Mouse (Mus musculus) midbrain, embryonic 13.5 days (tissue): ENCODE data around the gene Duox2. TPM values are rescaled to one million over a fixed set of nuclear protein-coding genes. Genes with fewer than 3 reads are reported as not detected.

Experiments
- ATAC-seq: fragments of 200-750 bp; cut with Nextera tagmentation; 2 replicates; pipeline ENCODE4 v1.8.0; 2017; ENCODE audit warnings: mild to moderate bottlenecking, moderate TSS enrichment, moderate library complexity
- H3K27ac ChIP-seq: fragments of 300-500 bp; sonication (generic); 2 replicates; pipeline ENCODE4 v1.5.1; 2015; ENCODE audit warnings: inconsistent platforms, mild to moderate bottlenecking, moderate library complexity
- H3K27me3 ChIP-seq: fragments of 300-500 bp; sonication (generic); 2 replicates; pipeline ENCODE4 v1.6.1; 2015; ENCODE audit warnings: mild to moderate bottlenecking, inconsistent platforms
- H3K36me3 ChIP-seq: fragments of 300-500 bp; sonication (generic); 2 replicates; pipeline ENCODE4 v1.6.1; 2015; ENCODE audit warnings: mild to moderate bottlenecking, inconsistent platforms
- H3K4me1 ChIP-seq: fragments of 300-500 bp; sonication (generic); replicated peaks from 2 replicates; pipeline ENCODE4 v1.6.1; 2015; ENCODE audit warnings: inconsistent platforms
- H3K4me2 ChIP-seq: fragments of 300-500 bp; sonication (generic); replicated peaks from 2 replicates; pipeline ENCODE4 v1.6.1; 2015; ENCODE audit warnings: moderate library complexity, mild to moderate bottlenecking, inconsistent platforms
- H3K4me3 ChIP-seq: fragments of 300-500 bp; sonication (generic); replicated peaks from 2 replicates; pipeline ENCODE4 v1.5.1; 2015; ENCODE audit warnings: mild to moderate bottlenecking, inconsistent platforms
- H3K9ac ChIP-seq: fragments of 300-500 bp; sonication (generic); replicated peaks from 2 replicates; pipeline ENCODE4 v1.6.1; 2015; ENCODE audit warnings: mild to moderate bottlenecking, inconsistent platforms
- H3K9me3 ChIP-seq: fragments of 300-500 bp; sonication (generic); 2 replicates; pipeline ENCODE4 v1.6.1; 2016; ENCODE audit warnings: mild to moderate bottlenecking, inconsistent platforms
- WGBS: fragments of 180-500 bp; shearing (Covaris S2); methylation state at CpG from one replicate; pipeline ENCODE4 v1.1.7; 2015; 5-methylcytosine and 5-hydroxymethylcytosine counted together
- polyA plus RNA-seq: library from polyadenylated mRNA; unstranded; fragments of >200 nt; fragmentation: Nextera tagmentation; extraction: Ambion mirVana; gene quantifications from 2 replicates; pipeline ENCODE4 v1.2.1, GENCODE M21; 2015

Duox2 gene
- polyA plus RNA-seq, 1 experiment from 2014 or later = 0.04 TPM

GRCm38 (mm10) chr2:122315372-122315771, 17.1 kb upstream of the Duox2 start, which contains the start of gene Duox1:
Duox1 (plus strand) TSS chr2:122315672.
- Histone ChIP-seq H3K4me3 (no peak within 1 kb of the TSS), H3K4me2 (no peak within 1 kb of the TSS), H3K4me1 (peaks cover 21% of the 10 kb centered on the region), H3K9ac (no peak within 1 kb of the TSS), H3K9me3 (no peaks in the 10 kb centered on the region), H3K36me3 (no peaks in the 10 kb centered on the region), H3K27me3 (peaks cover 34% of the 10 kb centered on the region), H3K27ac (no peak within 1 kb of the TSS)
- ATAC-seq = no peak
- 91% methylated on average over 7 of the region's 7 CpGs for whole genome bisulfite sequencing

DNA sequence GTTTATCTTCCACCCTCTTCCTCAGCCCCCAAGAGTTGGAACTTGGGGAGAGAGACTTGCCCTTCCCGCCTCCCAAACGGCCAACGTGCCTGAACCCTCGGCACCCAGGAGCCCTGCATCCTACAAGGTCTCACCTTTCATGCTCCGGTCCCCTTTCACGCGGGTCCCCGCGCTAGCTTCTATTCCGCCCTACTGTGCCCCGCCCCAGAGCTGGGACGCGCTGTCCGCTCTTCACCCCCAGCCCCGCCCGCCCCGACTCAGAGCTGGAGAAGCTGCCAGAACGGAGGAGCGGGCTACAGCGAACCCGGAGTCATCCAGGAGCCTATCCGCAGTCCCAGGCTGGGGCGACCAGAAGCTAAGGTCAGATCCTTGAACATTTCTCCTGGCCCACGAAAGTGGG, 15.3 kb upstream of the Duox2 start, which contains the start of gene Duoxa1:
Gene Duoxa1 (minus strand): TSS at position 195 of the 400 bp plus-strand sequence.
- 2% methylated on average over 24 of the region's 24 CpGs for WGBS
- peak; percentile 25; the same call in 1 of the 2 replicates for ATAC-seq

GRCm38 (mm10) chr2:122312722-122313417, 14.6 kb upstream of the Duox2 start:
- peak; percentile 58; the same call in 1 of the 2 replicates for ATAC-seq
- WGBS = 4% methylated on average over 27 of the region's 27 CpGs
- H3K4me1 ChIP-seq = peaks cover 21% of the 10 kb centered on the region
- H3K27ac ChIP-seq = no peak overlapping the region
- H3K9me3 ChIP-seq = no peaks in the 10 kb centered on the region
- H3K27me3 ChIP-seq = peaks cover 44% of the 10 kb centered on the region
- no peaks in the 10 kb centered on the region for H3K36me3 ChIP-seq
- peak overlapping the region; percentile 43 for H3K4me2 ChIP-seq
- H3K9ac ChIP-seq = no peak overlapping the region
- peak overlapping the region; percentile 19 for H3K4me3 ChIP-seq

More for the DNA sequence above, 15.3 kb upstream of the Duox2 start, which contains the start of gene Duoxa1:
- H3K9ac ChIP-seq = no peak within 1 kb of the TSS
- H3K27me3 ChIP-seq = peaks cover 40% of the 10 kb centered on the region
- peak within 1 kb of the TSS; percentile 19 for H3K4me3 ChIP-seq
- H3K4me1 ChIP-seq = peaks cover 21% of the 10 kb centered on the region
- no peak within 1 kb of the TSS for H3K27ac ChIP-seq
- H3K4me2 ChIP-seq = peak within 1 kb of the TSS; percentile 43
- H3K9me3 ChIP-seq = no peaks in the 10 kb centered on the region
- no peaks in the 10 kb centered on the region for H3K36me3 ChIP-seq

DNA sequence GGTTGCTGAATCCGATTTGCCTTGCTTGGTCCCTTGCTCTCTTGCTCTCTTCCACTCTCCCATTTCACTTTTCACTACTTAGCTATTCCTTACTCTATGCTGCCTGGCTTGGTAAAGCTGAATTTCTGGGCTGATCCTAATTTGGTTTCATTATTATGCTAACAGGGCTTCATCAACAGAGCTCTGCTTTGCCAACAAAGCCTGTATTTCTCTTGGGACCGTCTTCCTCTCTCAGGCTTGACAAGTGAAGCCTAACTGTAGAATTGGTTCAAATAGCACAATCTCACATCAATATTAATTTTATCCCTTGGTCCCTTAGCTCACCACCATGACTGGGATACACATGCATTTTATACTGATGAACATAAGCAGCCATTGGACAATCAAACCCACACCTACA, 13.3 kb upstream of the Duox2 start:
- H3K27ac ChIP-seq = no peak overlapping the region
- peaks cover 21% of the 10 kb centered on the region for H3K4me1 ChIP-seq
- H3K9me3 ChIP-seq = no peaks in the 10 kb centered on the region
- no peak overlapping the region for H3K4me3 ChIP-seq
- H3K9ac ChIP-seq = no peak overlapping the region
- 29% methylated on average over 2 of the region's 2 CpGs for WGBS
- no peaks in the 10 kb centered on the region for H3K36me3 ChIP-seq
- H3K4me2 ChIP-seq = no peak overlapping the region
- H3K27me3 ChIP-seq = peaks cover 50% of the 10 kb centered on the region
- peak; percentile 49; the same call in 1 of the 2 replicates for ATAC-seq

- H3K27ac ChIP-seq = no peak overlapping the region
- H3K4me3 ChIP-seq = no peak overlapping the region
- H3K9ac ChIP-seq = no peak overlapping the region
- no peaks in the 10 kb centered on the region for H3K9me3 ChIP-seq
- no peaks in the 10 kb centered on the region for H3K36me3 ChIP-seq
- WGBS = 39% methylated on average over 3 of the region's 3 CpGs
- peaks cover 21% of the 10 kb centered on the region for H3K4me1 ChIP-seq
- no peak for ATAC-seq
- H3K27me3 ChIP-seq = peaks cover 64% of the 10 kb centered on the region
- H3K4me2 ChIP-seq = no peak overlapping the region
Observed at GRCm38 (mm10) chr2:122309647-122310046, 11.4 kb upstream of the Duox2 start.

DNA sequence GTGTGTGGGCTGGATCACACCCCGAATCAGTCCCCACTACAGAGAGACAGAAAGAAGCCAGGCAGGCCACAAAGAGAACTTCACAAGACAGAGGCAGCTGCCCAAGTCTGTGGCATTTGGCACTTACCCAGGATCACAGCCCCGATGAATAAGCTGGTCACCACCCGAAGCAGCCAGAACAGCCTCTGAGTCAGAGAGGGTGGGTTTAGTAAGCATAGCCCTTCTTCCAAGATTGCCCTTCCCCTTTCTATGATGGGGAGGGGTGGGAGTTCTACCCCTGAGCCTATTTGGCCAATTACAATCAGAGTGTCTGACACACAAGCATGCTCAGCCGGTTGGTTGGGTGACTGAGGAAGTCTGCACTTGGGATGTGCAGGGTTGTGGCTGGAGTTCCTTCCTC, 7.9 kb upstream of the Duox2 start:
- no peaks in the 10 kb centered on the region for H3K9me3 ChIP-seq
- peaks cover 75% of the 10 kb centered on the region for H3K27me3 ChIP-seq
- ATAC-seq = no peak
- WGBS = 79% methylated on average over 4 of the region's 4 CpGs
- no peaks in the 10 kb centered on the region for H3K36me3 ChIP-seq
- H3K4me1 ChIP-seq = peaks cover 11% of the 10 kb centered on the region
- no peak overlapping the region for H3K4me3 ChIP-seq
- H3K4me2 ChIP-seq = no peak overlapping the region
- no peak overlapping the region for H3K9ac ChIP-seq
- no peak overlapping the region for H3K27ac ChIP-seq

- no peak overlapping the region for H3K4me3 ChIP-seq
- 87% methylated on average over 16 of the region's 16 CpGs for WGBS
- H3K9me3 ChIP-seq = no peaks in the 10 kb centered on the region
- peaks cover 84% of the 10 kb centered on the region for H3K27me3 ChIP-seq
- peaks cover 18% of the 10 kb centered on the region for H3K4me1 ChIP-seq
- ATAC-seq = no peak
- no peak overlapping the region for H3K27ac ChIP-seq
- H3K36me3 ChIP-seq = no peaks in the 10 kb centered on the region
- H3K9ac ChIP-seq = no peak overlapping the region
- H3K4me2 ChIP-seq = no peak overlapping the region
Observed at GRCm38 (mm10) chr2:122305097-122305892, 7.0 kb upstream of the Duox2 start.

DNA sequence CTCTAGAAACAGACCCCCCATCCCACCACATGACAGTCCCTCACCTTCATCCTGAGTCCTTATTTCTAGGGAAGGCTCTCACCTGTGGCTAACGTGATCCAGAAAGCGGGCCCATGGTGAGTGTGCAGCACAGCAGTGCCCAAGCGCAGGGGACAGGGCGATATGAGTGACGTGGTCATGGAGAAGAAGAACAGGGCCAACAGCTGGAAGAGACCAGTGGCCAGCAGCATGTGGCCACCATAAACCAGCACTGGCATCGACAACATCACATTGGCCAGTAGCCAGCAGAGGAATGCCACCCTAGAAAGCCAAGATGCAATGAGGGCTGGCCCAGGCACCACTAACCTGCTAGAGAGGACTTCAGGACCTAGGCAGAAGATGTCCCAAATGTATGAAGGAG, 6.3 kb upstream of the Duox2 start:
- peaks cover 91% of the 10 kb centered on the region for H3K27me3 ChIP-seq
- H3K36me3 ChIP-seq = no peaks in the 10 kb centered on the region
- no peak overlapping the region for H3K9ac ChIP-seq
- H3K4me3 ChIP-seq = no peak overlapping the region
- WGBS = 94% methylated on average over 6 of the region's 6 CpGs
- no peak overlapping the region for H3K27ac ChIP-seq
- no peak for ATAC-seq
- H3K4me1 ChIP-seq = peaks cover 18% of the 10 kb centered on the region
- no peak overlapping the region for H3K4me2 ChIP-seq
- no peaks in the 10 kb centered on the region for H3K9me3 ChIP-seq

DNA sequence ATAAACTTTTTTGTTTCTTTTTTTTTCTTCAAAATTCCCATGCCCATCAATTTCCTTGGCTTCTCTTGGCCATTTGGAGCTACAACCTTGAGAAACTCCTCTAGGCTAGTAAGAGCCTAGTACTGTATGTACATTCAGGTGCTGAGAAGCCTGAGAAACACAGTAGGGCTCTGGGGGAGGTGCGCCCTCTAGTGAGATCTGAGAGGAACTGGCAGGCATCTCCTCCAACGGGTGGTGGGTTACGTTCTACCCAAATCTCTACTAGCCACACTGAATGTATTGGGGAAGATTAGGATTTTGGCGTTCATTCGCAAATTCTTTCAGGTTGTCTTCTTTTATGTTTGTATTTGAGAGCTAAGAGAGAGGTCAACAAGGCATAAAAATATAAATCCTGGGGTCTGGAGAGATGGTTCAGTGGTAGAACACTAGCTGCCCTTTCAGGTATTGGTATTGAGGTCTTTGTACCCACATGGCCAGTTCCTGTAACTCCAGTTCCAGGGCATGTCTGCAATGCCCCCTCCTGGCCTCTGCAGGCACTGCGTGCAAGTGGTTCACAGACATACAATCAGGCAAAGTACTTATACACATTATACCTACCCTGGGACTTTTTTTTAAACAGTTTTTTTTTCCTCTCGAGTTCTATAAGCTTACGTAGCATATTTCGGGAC, 4.5 kb upstream of the Duox2 start:
- no peak overlapping the region for H3K27ac ChIP-seq
- H3K9ac ChIP-seq = no peak overlapping the region
- H3K36me3 ChIP-seq = no peaks in the 10 kb centered on the region
- H3K4me3 ChIP-seq = no peak overlapping the region
- no peak overlapping the region for H3K4me2 ChIP-seq
- peaks cover 98% of the 10 kb centered on the region for H3K27me3 ChIP-seq
- 12% methylated on average over 9 of the region's 9 CpGs for WGBS
- peaks cover 35% of the 10 kb centered on the region for H3K4me1 ChIP-seq
- ATAC-seq = peak; percentile 57
- H3K9me3 ChIP-seq = no peaks in the 10 kb centered on the region

DNA sequence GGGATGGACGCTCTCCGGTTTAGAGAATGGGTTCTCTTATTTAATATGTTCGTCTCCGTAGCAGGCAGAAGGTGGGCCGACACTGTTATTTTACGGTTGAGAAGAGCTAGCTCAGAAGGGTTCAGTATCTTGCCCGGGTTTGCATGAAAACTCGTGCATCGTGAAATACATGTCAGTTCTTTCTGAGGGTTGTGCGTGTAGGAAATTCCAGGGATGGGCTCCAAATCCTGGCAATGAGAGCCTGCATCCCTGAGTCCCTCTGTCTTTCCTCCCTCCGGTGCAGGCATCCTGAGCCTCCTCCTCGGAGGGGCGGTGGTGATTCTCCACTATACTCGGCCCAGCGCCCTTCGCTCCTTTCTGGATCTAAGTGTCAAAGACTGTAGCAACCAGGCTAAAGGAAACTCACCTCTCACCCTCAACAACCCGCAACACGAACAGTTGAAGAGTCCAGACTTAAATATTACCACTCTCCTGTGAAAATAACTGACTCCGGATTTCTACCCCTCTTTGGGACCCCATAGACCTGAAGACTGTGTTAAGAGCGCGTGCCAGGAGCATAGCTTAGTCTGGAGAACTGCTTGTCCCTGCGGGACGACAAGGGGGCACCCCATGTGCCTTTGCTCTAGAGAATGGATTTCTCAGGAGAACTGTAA, 3.8 kb upstream of the Duox2 start:
- H3K27ac ChIP-seq = no peak overlapping the region
- 8% methylated on average over 23 of the region's 23 CpGs for WGBS
- H3K4me1 ChIP-seq = peaks cover 42% of the 10 kb centered on the region
- ATAC-seq = no peak
- no peaks in the 10 kb centered on the region for H3K9me3 ChIP-seq
- no peaks in the 10 kb centered on the region for H3K36me3 ChIP-seq
- peak overlapping the region; percentile 44 for H3K4me3 ChIP-seq
- peak overlapping the region; percentile 54 for H3K9ac ChIP-seq
- peak overlapping the region; percentile 82 for H3K4me2 ChIP-seq
- peaks cover 99% of the 10 kb centered on the region for H3K27me3 ChIP-seq

DNA sequence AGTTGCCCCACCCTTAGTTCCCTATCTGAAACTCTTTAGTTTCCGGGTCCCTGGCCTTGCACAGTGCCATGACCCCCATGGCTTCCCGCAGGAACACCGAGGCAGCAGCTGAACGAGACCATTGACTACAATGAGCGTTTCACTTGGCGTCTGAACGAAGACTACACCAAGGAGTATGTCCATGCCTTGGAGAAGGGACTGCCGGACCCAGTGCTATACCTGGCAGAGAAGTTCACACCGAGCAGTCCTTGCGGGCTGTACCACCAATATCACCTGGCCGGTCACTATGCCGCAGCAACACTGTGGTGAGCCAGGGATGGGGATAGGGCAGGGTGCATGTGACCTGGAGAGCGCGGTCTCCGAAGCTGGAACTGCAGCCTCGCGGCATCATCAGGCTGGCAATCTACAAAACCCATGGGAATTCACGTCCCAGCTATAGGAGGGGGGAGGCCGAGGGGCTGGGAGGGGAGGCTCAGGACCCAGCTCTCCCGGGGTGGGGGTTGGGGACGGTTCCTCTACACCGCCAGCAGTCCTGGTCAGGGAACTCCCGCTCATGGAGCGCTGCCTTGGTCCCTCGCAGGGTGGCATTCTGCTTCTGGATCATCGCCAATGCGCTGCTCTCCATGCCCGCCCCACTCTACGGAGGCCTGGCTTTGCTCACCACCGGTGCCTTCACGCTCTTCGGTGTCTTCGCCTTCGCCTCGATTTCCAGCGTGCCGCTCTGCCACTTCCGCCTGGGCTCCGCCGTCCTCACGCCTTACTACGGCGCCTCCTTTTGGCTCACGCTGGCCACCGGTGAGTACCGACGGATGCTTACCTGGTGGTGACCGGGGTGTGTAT, 3.1 kb upstream of the Duox2 start:
- under 1% methylated on average over 48 of the region's 48 CpGs for WGBS
- Histone ChIP-seq H3K4me2 (peak overlapping the region; percentile 82), H3K9ac (peak overlapping the region; percentile 54), H3K27ac (no peak overlapping the region), H3K4me3 (peak overlapping the region; percentile 44), H3K4me1 (peaks cover 43% of the 10 kb centered on the region), H3K9me3 (no peaks in the 10 kb centered on the region), H3K27me3 (peaks cover 99% of the 10 kb centered on the region), H3K36me3 (no peaks in the 10 kb centered on the region)
- peak; percentile 52 for ATAC-seq
